8 mouse cellular contexts compared by ENCODE assay signal in genomic region chr9:79714471-79715045, GRCm38 (mm10). TPM values are rescaled to one million over a fixed set of nuclear protein-coding genes. Genes with fewer than 3 reads are reported as not detected.
DNase-seq lines count a peak whose midpoint lies in the region; ATAC-seq lines count a peak whose summit lies in the region.

No protein-coding gene starts in this region.

- H3K9me3 ChIP-seq in embryonic facial prominence, embryonic 15.5 days (replicated peaks) = no peaks in the 10 kb centered on the region
- H3K9me3 ChIP-seq in stomach, embryonic 14.5 days (ENCODE audit: control insufficient read depth, low read depth, low read length) = no peaks in the 10 kb centered on the region

- H3K4me2 ChIP-seq in embryonic facial prominence, embryonic 15.5 days (replicated peaks) = peak overlapping the region; percentile 48
- peak overlapping the region; percentile 39 for H3K4me2 ChIP-seq in stomach, embryonic 14.5 days (replicated peaks; ENCODE audit: low read depth, low read length)

- H3K9ac ChIP-seq in embryonic facial prominence, embryonic 15.5 days = 0 out of 2 replicates have a peak overlapping the region, but pooled peaks have one; percentile 6
- no peak overlapping the region for H3K9ac ChIP-seq in stomach, embryonic 14.5 days (replicated peaks; ENCODE audit: low read depth, low read length)

- 0 out of 2 replicates have a peak overlapping the region, but pooled peaks have one; percentile 17 for H3K27ac ChIP-seq in embryonic facial prominence, embryonic 15.5 days (replicated peaks)
- no peak overlapping the region for H3K27ac ChIP-seq in stomach, embryonic 14.5 days (ENCODE audit: low read length)

- H3K36me3 ChIP-seq in embryonic facial prominence, embryonic 15.5 days = no peaks in the 10 kb centered on the region
- no peaks in the 10 kb centered on the region for H3K36me3 ChIP-seq in stomach, embryonic 14.5 days (ENCODE audit: control insufficient read depth, insufficient read depth, low read length)

- intact Hi-C loops in heart, postnatal 14 days (cut with DNase I) = loop anchor here (5.0 to 10.0 kb wide), 2 partner anchors 110 to 347 kb away; no protein-coding TSS in a partner anchor

- H3K27me3 ChIP-seq in embryonic facial prominence, embryonic 15.5 days = no peaks in the 10 kb centered on the region
- no peaks in the 10 kb centered on the region for H3K27me3 ChIP-seq in stomach, embryonic 14.5 days (ENCODE audit: control insufficient read depth, insufficient read depth, low read length)

- peak; percentile 15 for DNase-seq in thymus, postnatal 4 days
- DNase-seq in thymus, postnatal 25 days = no peak
- peak; percentile 72 to 85 for DNase-seq in heart, postnatal 14 days
- peak; percentile 77 to 92 for DNase-seq in kidney, postnatal 36 days
- peak; percentile 80 to 83 for DNase-seq in lung, postnatal 4 days
- no peak for DNase-seq in thymus, adult 18-20 months

- 8% methylated on average over 16 of the region's 16 CpGs for WGBS in embryonic facial prominence, embryonic 15.5 days
- WGBS in stomach, embryonic 14.5 days = 17% methylated on average over 16 of the region's 16 CpGs

- peak overlapping the region; percentile 22 for H3K4me3 ChIP-seq in embryonic facial prominence, embryonic 15.5 days (replicated peaks)
- H3K4me3 ChIP-seq in stomach, embryonic 14.5 days (ENCODE audit: low read depth, low read length) = no peak overlapping the region; the same call in none of the 2 replicates

- 0 out of 2 replicates have a peak, but pooled peaks have one; percentile 12 for ATAC-seq in embryonic facial prominence, embryonic 15.5 days (ENCODE audit: insufficient number of reproducible peaks, low FRiP score, low TSS enrichment, low read depth)
- peak; percentile 29 for ATAC-seq in stomach, embryonic 14.5 days (ENCODE audit: insufficient number of reproducible peaks, insufficient read depth, low FRiP score, low read depth)

- peaks cover 36% of the 10 kb centered on the region for H3K4me1 ChIP-seq in embryonic facial prominence, embryonic 15.5 days
- H3K4me1 ChIP-seq in stomach, embryonic 14.5 days (ENCODE audit: control insufficient read depth, insufficient read depth, low read length) = peaks cover 13% of the 10 kb centered on the region

RNA-seq across cellular contexts. Expression of gene Col12a1, which starts 4.1 kb away (rescaled TPM):
- polyA plus RNA-seq in embryonic facial prominence, embryonic 15.5 days (2015; fragmentation: Nextera tagmentation; extraction: Ambion mirVana) = 132 and 136 TPM in 2 replicates
- 1 to 10 TPM; 2.0 to 3.2 TPM for total RNA-seq in heart, postnatal 14 days (2021)
- 95.5 and 97.7 TPM in 2 replicates for polyA plus RNA-seq in stomach, embryonic 14.5 days (2014; fragmentation: Nextera tagmentation; extraction: Ambion mirVana)

RNA-seq across cellular contexts. Expression of gene Cox7a2, which starts 45.1 kb away (rescaled TPM):
- polyA plus RNA-seq in embryonic facial prominence, embryonic 15.5 days (2015; fragmentation: Nextera tagmentation; extraction: Ambion mirVana) = 583 and 618 TPM in 2 replicates
- total RNA-seq in heart, postnatal 14 days (2021) = 1,000 to 10,000 TPM in 1 of 2 experiments, 100 to 1,000 TPM in 1; 995 to 1,001 TPM
- polyA plus RNA-seq in stomach, embryonic 14.5 days (2014; fragmentation: Nextera tagmentation; extraction: Ambion mirVana) = 616 and 652 TPM in 2 replicates

Comparison
In these comparisons a context has a peak if more than half of its experiments do, and no peak if none do; other contexts are left out.
1. DNase-seq: peak in thymus, postnatal 4 days (single experiment), heart, postnatal 14 days (2 of 2), kidney, postnatal 36 days (2 of 2) and lung, postnatal 4 days (2 of 2); none in thymus, postnatal 25 days (single experiment) and thymus, adult 18-20 months (0 of 2).